Mouse (Mus musculus) G1E-ER4 (cell line): ENCODE measurements around the gene Morn1. TPM values are rescaled to one million over a fixed set of nuclear protein-coding genes. Genes with fewer than 3 reads are reported as not detected.

Experiments used
- GATA1 ChIP-seq: IDR thresholded peaks from one replicate; pipeline ENCODE4 v1.8.0; 2012; ENCODE audit warnings: low read length, inconsistent platforms
- polyA plus RNA-seq: library from polyadenylated mRNA; stranded (reverse); fragments of >175 nt; gene quantifications from 2 replicates; pipeline ENCODE4 v1.2.3, GENCODE M21; 2012

Morn1 gene
- polyA plus RNA-seq, 1 experiment, result 2.6 TPM

- no peak for TF ChIP-seq GATA1
Observed at GRCm38 (mm10) chr4:155152476-155152875, 66.1 kb downstream of the Morn1 start.

GRCm38 (mm10) chr4:155153389-155154072, 67.2 kb downstream of the Morn1 start:
- no peak for TF ChIP-seq GATA1

DNA sequence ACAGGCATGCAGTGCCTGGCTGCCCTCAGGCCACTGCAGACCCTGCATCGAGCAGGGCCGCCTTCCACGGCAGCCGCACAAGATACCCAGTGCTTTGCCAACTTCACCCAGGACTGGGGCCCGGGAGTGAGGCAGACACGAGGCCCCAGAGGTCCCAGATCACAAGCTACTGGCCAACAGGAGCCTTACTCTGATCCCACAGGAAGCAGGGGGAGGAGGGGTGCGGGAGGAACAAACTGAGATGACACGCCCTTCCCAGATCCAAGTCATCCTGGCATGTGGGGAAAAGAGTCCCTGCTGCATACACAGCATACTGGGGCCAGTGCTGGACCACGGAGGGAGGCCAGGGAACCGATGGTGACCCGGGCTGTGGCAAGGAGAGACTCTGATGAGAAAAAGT, 68.6 kb downstream of the Morn1 start:
- no peak for TF ChIP-seq GATA1

DNA sequence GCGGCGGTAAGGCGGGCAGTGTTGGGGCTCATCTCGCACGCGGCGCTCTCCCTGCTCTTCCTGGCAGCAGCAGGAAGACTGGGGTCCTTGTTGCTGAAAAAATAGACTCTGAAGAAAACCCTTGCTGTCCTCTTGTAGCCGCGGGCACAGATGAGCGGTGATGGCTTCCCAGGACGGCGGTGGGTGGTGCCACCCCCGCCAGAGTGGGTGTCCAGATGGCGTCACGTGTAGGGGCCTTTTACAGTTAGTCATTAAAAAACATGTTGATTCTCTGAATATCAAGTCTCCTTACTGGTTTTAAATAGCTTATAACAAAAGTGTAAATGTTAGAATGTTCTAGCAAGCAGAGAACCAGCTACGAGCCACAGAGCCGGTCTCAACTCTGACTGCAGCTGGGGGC, 70.4 kb downstream of the Morn1 start:
- TF ChIP-seq GATA1, result no peak

GRCm38 (mm10) chr4:155157871-155158542, 71.6 kb downstream of the Morn1 start:
- TF ChIP-seq GATA1, result no peak

- no peak for TF ChIP-seq GATA1
Observed at GRCm38 (mm10) chr4:155158543-155158917, 72.2 kb downstream of the Morn1 start.

- TF ChIP-seq GATA1, result no peak
Observed at GRCm38 (mm10) chr4:155162433-155163319, 76.3 kb downstream of the Morn1 start.

- TF ChIP-seq GATA1, result no peak
Observed at GRCm38 (mm10) chr4:155163320-155163651, 76.9 kb downstream of the Morn1 start.

GRCm38 (mm10) chr4:155163685-155164084, 77.3 kb downstream of the Morn1 start:
- no peak for TF ChIP-seq GATA1

DNA sequence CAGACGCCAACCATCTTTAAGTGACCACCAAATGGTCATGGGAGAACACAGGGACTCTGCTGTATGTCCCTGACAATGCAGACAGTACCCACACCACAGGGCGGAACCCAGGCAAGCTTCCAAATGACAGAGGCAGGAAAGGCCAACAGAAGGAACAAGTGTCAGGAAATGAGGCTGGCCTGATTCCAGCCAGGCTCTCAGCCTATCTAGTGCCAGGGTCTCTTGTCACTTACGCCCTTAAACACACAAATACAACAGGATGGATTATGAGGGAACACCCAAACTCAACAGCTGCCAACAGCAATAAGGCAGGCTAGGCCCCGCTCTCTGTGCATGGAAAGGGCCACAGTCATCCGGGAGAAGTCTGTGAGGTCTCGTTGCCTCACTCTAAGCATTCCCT, 78.2 kb downstream of the Morn1 start:
- TF ChIP-seq GATA1, result no peak

GRCm38 (mm10) chr4:155165861-155166260, 79.5 kb downstream of the Morn1 start:
- TF ChIP-seq GATA1, result no peak

DNA sequence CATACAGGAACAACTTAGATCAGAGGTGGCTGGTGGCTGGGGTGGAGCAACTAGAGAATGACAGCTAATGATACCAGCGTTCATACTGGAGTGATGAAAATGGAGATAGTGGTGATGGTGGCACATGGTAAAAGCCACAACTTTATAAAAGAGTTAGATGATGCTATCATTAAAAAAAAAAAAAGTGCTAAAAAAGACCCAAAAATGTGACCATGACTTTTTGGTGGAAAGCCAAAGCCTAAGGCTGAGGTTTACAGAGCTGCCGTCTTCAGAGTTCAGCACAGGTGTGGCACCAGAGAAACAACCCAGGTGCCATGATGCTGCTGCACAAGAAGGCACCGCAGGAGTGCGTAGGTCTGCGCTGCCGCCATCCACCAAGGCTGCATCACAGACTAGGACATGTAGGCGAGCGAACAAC, 82.5 kb downstream of the Morn1 start:
- TF ChIP-seq GATA1, result no peak

DNA sequence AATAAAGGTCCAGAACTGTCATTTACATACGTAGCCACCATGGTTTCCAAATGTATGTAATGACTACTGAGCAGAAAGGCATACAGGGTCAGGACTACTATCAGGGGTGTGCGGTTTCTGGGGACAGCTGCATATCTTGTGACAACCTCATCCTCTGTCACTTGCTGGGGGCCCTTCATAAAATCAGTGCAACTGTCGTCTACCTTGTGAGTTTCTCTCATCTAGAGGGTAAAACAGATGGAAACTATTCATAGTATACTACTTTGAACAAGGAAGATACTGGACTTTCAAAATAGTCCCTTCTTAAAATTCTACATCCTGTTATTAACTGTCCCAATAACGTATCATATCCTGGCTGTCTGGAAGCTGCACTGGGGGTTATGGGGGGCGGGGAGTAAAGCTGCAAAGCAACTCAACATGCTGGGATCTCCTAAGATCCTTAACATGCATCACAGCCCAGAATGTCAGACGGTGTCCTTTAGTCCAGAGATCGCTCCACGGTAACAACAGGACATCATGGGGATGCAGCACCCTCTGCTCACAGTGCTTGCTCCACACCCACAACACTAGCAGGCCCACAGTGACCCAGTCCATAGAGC, 84.3 kb downstream of the Morn1 start:
- TF ChIP-seq GATA1, result no peak

DNA sequence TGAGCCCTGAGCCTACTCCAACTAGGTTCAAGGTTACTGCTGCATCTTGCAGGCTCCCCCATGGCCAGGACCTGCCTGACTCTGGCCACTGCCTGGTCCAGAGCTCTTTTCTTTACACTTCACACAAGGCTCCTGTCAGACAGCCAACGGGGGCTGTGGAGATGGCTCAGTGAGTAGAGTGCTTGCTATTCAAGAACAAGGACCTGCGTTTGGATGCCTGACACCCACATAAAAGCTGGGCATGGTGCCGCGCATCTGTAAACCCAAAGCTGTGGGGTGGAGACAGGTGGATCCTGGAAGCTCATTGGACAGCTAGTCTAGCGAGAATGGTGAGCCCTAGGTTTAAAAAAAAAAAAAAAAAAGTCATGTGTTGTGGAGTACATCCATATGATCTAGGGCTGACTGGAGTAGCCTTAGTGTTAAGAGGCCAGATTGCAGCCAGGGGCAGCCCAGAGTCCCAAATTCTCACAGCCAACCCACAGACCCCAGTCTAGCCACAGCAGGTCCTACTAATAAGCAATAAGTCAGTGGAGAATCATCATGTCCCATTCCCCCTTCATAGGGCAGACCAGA, 85.7 kb downstream of the Morn1 start:
- TF ChIP-seq GATA1, result no peak

GRCm38 (mm10) chr4:155172909-155173821, 86.8 kb downstream of the Morn1 start:
- no peak for TF ChIP-seq GATA1
